23 mouse cellular contexts compared by ENCODE assay signal in genomic region chr12:21312201-21312600, GRCm38 (mm10).
"Had no signal": no experiment of that assay in that cellular context is flagged by ENCODE, and none has a peak within 500 bp of the region (broad histone marks: within the 10 kb centered on the region; RNA-seq: fewer than 3 reads in every experiment).

No protein-coding gene starts in this region.

- H3K27ac ChIP-seq: heart, adult 2 months; heart, embryonic 13.5 days; heart, embryonic 15.5 days; hindbrain, embryonic 13.5 days; hindbrain, embryonic 15.5 days; hindbrain, postnatal 0 days; left cerebral cortex, adult 2 months; limb, embryonic 10.5 days; limb, embryonic 12.5 days; liver, embryonic 13.5 days; liver, embryonic 15.5 days had no signal

- H3K27me3 ChIP-seq: heart, embryonic 13.5 days; heart, embryonic 15.5 days; hindbrain, embryonic 13.5 days; hindbrain, embryonic 15.5 days; limb, embryonic 12.5 days; liver, embryonic 13.5 days; liver, embryonic 15.5 days had no signal

- ATAC-seq: forebrain, postnatal 0 days; hindbrain, postnatal 0 days; intestine, embryonic 16.5 days; liver, postnatal 0 days had no signal

- H3K4me3 ChIP-seq: heart, adult 2 months; heart, embryonic 13.5 days; heart, embryonic 15.5 days; hindbrain, embryonic 13.5 days; hindbrain, embryonic 15.5 days; left cerebral cortex, adult 2 months; limb, embryonic 10.5 days; limb, embryonic 12.5 days; liver, embryonic 13.5 days; liver, embryonic 15.5 days had no signal

- H3K9me3 ChIP-seq: heart, embryonic 13.5 days; heart, embryonic 15.5 days; hindbrain, embryonic 13.5 days; hindbrain, embryonic 15.5 days; limb, embryonic 10.5 days; limb, embryonic 12.5 days; liver, embryonic 13.5 days; liver, embryonic 15.5 days had no signal

- H3K4me2 ChIP-seq: heart, embryonic 11.5 days; heart, embryonic 13.5 days; heart, embryonic 15.5 days; hindbrain, embryonic 13.5 days; hindbrain, embryonic 15.5 days; limb, embryonic 12.5 days; liver, embryonic 11.5 days; liver, embryonic 13.5 days; liver, embryonic 15.5 days had no signal

- DNase-seq: forebrain, postnatal 0 days; gastrocnemius, postnatal 14 days; gastrocnemius, postnatal 36 days; heart, adult 11 months; heart, adult 2 months; heart, postnatal 14 days; heart, postnatal 36 days; kidney, adult 8-10 months; liver; liver, embryonic 13.5 days; liver, postnatal 0 days had no signal

- H3K9ac ChIP-seq: forebrain, postnatal 0 days; heart, embryonic 13.5 days; heart, embryonic 15.5 days; hindbrain, embryonic 13.5 days; hindbrain, embryonic 15.5 days; limb, embryonic 12.5 days; liver, embryonic 13.5 days; liver, embryonic 15.5 days; liver, postnatal 0 days had no signal
